Mouse (Mus musculus): ENCODE results near the gene Kcne3. TPM values are rescaled to one million over a fixed set of nuclear protein-coding genes. Genes with fewer than 3 reads are reported as not detected.

Kcne3 gene
- polyA plus RNA-seq, 2 experiments from 2014 or later: not detected

DNA sequence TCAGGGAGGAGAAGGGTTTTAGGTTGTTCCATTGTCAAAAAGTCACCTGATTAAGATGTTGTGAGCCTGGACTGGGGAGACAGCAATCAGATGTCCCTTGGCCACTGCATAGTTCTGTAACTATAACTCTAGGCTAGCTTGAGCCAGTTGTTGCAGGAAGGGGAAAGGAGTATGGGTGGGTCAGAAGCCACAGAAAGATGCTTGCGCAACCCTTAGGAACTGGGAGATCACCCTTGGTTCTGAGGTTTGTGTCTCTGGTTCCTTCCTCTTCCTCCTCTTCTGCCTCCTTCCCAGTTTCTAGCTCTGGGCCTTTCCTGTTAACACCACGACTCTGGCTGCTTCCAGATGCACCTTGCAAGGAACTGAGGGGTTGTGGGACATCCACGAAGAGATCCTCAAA is 6.1 kb downstream of the Kcne3 start:
- ATAC-seq: no peak

DNA sequence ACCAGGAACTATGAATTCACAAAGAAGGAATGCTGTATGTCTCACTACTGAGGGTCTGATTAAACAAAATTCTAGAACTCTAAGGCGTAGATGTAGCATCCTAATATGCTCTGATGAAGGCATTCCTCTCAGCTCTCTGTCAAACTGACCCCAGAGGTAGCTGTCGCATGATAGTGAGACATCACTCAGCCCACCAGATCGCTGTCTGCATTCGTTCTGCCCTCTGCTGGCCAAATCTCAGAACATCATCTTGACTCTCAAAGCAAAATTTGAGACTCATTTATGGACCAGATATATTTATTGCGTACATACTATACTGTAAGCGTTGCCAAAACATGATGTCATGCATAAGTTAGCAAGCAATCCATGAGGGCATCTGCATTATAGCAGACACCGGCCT is 11.3 kb downstream of the Kcne3 start:
- ATAC-seq: no peak

DNA sequence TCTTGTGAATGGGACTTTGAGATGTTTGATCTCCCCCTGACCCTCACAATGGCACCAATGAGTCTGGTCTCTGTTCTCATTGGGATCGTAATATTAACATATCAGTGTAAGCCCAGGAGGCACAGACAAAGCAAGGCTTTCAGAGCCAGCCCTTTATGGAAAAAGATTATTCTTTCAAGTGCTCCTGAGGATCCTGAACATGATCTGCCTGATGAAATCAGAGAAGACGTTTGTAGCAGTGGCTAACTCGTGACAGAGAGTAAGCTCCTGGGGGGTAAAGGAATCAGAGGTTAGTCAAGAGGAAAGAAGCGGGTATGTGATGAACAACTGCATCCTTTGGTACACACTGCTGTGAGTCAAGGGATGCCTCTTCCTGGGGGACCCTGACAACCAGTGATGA is 13.9 kb downstream of the Kcne3 start:
- ATAC-seq: no peak

DNA sequence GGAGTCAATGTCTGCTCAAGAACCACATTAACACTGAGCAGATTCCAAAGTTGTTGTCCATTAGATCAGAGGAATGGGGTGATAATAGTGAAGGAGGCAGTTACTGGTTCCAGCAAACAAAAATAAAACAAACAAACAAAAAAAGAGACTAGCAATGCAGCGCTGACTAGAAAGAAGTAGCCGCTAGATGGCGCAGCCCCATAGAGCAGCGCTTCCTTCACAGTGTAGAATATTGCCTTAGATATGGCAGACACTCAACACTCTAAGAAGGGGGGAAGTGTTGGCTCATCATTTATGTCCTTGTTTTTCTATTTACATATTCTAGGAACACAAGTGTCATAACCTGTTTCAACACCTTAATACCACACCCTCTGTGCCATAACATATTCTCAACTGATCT is 14.5 kb downstream of the Kcne3 start:
- no peak for ATAC-seq

DNA sequence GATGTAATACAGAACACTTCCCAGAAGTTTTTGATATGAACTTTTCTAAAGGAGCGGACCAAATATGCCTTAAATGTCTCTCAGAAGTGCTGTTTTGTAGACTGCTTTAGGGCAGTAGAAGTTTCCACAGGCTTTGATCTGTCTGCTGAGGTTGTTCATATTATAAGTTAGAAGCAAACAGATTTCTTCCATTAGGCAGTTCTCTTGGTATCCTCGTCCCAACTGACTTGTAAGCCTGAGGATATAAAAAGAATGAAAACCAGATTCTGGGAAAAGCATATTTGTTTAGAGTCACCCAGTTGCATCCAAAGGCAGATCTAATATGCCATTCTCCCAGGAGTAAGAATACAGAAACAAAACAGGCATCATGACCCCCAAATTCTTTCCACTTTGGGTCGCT is 24.9 kb downstream of the Kcne3 start:
- ATAC-seq: no peak

DNA sequence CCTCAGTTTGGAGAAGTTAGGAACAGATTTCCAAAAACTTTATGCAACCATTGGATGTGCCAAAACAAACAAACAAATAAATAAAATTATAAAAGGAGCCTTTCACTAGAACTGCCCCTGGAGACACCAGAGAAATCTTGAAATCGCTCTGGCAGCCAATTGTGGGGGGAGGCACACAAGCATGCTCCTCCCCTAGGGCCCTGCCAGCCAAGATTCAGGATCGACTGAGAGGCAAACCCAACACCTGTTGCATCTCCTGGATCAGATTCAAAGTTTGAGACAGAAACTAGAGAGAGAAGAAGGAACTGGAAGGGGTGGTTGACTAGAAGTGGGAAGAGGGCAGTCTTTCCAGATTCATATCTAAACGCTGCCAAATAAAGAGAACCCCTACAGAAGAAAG is 27.3 kb downstream of the Kcne3 start:
- ATAC-seq: no peak

DNA sequence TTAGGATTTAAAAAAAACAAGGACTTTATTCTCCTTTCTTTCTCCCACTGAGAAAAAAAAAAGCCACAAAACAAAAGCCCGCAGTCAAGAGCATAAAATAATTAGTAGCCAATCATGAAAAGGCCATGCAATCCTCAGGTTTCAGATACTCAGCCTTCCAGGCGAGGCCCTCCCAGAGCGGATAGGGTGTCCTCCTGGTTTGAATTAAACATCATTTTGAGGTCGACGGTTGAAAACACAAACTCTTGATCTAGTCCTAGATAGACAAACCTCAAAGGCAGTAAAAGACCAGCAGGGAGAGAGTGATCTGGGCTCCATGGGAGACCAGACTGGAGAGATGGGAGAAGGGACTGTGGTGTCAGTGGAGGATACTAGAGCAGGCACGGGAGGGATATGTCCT is 28.6 kb downstream of the Kcne3 start:
- ATAC-seq: no peak

DNA sequence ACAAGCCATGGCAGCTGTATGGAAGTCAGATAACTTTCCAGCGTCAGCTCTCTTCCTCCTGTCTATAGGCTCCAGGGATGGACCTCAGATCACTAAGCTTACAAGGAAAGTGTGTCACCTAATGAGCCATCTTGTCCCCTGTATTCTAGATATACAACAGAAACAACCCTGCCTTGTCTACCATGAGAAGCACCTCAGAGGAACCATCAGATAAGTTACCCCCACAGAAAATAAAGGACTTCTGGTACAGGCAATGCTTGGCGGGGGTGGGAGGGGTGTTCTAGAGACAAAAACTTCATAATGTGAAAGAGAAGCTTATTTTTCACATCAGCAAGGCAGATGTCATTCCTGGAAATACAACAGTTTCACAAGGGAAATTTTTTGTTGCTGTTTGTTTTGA is 29.8 kb downstream of the Kcne3 start:
- no peak for ATAC-seq

DNA sequence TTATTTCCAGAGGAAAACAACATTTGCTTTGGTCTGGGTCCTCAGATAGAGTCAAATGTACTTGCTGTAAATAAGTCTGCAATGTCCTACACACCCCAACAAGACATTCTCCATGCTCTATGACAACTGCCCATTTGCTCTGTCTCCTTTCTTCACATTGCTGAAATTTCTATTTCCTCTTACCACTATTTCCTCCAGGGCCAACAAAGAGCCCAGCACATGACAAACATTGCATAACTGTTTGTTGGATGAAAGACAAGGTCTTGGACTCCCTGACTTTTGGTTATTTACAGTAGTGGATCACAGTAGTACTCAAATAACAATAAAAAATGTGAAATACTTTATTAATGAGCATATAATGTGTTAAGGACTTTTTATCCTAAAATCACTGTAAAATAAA is 31.6 kb downstream of the Kcne3 start:
- ATAC-seq: no peak

DNA sequence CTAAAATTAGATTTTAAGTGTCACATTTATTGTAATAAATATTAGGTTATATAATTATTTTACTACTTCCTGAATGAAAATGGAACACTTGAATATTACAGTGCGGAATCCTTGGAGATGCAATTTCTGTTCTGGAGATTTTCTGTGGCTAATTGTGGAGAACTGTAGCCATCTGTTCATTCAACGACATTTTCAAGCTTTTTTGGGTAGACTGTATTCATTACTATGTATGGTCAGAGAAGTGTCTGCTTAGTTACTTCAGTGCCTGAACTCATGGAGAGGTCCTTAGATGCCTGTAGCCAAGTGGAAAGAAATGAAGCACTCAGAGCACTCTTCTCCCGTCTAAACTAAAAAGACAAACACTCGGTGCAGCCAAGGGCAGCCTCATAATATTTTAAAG is 38.0 kb downstream of the Kcne3 start:
- no peak for ATAC-seq

DNA sequence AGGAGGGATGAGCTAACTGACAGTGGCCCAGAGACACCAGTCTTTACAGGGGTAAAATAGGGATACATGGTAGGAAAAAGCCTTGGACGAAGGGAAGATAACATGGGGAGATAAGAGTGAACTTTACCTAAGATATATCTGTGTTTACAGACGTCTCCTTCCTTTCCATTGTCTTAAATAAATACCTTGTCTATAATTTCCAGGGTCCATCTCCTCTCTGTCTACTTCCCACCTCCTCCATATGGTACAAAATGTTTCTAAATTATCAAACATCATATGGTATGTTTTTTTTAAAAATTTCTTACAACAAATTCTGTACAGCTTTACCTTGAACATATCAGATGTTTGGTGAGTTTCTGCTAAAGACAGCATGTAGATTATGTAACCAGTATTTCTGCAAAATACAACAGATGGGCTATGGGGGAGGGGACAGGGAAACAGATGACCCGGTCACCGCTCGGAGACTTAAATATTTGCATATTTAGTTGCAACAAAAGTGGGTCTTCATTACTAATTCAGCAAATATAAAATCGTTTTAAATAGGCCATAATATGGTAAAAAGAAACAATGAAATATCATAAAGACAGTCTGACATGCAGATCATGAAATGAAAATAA is 38.9 kb downstream of the Kcne3 start:
- no peak for ATAC-seq

DNA sequence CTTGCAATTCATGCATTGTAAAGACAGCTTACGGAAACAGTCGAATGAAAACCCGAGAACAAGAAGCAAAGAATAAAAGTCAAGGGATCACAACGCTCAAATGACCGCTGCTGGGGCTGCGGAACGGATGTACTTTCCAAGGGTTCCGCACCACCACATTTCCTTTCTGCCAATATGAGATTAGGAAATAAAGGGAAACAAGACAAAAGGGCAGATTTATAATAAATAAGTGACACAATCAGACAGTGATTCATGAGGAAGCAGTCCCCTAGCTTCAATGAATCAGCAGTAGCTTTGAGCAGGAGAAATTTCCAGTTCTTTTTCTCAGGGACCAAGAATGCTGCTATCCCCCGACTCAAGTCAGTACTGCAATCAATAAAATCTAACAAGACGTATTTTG is 39.7 kb downstream of the Kcne3 start:
- ATAC-seq: no peak

DNA sequence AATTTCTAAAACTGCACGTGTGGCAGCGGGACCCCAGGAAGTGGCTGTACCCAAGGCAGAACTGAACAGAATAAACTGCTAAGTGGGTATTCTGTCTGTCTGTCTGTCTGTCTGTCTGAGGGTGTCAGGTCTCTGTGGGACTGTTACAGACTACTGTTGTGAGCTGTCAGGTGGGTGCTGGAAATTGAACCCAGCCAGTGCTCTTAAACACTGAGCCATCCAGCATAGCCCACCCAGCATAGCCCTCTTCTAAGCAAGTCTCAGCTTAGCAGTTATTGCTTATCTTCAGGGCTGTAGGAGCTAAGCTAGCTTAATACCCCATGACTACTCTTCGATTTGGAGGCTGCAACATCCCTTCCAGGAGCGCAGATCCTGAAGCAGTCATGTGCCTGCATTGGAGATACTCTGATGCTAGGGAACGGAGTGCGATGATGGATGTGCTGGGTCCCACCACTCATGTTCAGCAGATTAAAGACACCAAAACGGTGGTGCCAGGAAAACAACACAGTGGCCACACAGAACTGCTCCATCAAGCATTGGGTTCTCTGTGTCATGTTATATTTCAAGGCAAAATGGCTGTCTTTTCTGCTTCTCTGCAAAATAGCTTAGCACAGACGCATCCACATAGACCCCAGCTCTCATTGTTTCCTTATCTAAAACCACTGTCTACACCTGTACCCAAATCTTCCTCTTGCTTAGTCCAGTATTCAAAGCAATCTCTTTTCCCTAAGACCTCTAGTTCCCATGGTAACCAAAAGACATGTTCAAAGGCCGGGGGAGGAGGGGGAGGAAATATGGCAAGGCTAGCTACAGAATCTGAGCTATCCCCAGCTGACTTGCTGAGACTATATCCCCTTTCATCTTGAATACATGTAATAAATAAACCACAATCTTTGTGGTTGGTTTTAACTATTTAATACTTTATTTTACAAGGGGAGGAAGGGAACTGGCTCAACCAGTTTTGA is 40.6 kb downstream of the Kcne3 start:
- ATAC-seq: no peak

DNA sequence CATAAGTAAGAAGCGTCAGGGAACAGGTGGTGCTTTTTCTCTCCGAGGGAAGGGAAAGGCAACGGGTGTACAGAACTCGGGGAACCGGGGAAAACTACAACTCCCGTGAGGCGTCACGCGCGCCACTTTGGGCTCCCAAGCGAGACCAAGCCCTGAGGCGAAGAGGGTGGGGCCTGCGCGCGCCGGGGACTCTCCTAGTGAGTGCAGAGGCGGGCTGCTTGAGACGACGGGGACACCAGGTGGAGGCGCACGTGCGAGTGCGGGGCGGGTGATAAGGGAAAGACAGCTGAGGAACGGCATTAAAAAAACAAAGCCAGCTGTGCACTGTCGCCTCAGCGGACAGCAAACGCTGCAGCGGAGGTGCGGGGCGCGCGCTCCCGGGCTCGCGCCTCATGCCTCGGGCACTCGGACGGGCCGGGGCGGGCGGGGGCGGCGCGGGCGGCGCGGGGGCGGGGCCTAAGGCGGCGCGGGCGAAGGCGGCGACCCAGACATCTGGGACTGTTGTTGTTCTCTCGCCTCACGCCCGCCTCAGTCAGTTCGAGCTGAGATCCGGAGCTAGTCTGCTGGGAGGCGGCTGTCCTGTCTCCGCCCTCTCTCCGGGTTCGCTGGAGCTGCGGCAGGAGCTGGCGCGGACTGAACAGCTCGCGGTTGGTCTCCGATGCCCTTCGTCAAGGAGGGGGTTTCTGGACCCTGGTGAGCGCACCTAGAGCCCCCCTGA is 51.0 kb downstream of the Kcne3 start, which contains the start of gene Pgm2l1:
Gene Pgm2l1, plus strand, starts transcription at position 237 of the 718 bp plus-strand sequence.
- peak; percentile 94 for ATAC-seq

DNA sequence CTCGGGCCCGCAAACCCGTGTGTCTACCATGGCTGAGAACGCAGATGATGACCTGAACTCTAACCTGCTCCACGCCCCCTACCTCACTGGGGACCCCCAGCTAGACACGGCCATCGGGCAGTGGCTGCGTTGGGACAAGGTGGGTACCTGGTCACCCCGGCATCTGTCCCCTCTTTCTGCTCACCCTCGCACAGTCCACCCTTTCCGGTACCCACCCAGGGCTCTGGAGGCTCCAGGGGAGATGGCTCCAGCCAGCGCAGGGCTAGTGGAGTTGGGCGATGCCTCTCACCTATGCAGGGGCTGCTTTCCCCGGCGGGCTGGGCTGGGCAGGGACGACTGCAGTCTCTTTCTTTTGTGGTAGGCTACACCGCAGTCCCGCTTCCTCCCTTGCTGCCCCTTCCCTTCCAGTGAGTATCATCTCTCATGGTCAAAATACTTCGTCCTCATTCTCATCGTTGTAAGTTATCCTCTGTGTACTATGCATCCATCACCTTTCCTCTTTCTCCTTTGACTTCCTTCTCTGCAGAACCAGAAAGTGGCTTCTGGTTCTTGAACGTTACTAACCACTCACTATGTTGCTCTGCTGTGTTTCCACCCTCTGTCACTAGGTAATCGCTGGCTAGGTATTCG is 51.7 kb downstream of the Kcne3 start:
- peak; percentile 24 for ATAC-seq

DNA sequence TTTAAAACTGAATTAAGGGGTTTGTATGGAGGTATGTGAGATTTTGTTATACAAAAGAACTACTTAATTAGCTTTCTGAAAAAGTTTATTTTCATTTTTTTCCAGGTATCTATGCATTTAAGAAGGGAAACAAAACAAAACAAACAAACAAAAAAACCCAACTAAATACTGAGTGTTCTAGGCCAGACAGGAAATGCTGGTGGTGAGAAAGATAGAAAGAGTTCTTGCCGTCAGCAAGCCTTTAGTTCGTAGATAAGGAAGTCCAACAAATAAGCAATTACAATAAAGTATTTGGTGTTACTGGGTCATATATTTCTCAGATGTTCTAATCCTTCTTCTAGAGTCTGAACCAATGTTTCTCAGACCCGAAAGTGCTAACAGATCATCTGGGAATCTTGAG is 52.7 kb downstream of the Kcne3 start:
- ATAC-seq: no peak

DNA sequence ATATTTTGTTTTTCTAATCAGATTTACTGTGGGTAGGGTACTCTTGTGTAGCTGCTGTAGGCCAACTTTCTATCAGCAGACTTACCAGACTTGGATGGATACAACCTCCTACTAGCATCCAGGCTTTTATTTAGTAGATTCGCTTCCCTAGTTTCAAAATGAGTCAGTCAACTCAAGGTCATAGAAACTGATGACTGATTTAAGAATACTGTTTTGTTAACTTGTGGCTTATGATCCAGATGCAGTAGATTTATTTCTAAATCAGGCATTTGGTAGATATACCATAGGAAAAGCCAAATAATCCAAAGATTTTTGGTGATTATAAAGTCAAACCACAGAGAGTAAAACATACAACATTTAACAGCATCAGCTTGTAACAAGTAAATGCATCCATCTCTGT is 54.3 kb downstream of the Kcne3 start:
- ATAC-seq: no peak

DNA sequence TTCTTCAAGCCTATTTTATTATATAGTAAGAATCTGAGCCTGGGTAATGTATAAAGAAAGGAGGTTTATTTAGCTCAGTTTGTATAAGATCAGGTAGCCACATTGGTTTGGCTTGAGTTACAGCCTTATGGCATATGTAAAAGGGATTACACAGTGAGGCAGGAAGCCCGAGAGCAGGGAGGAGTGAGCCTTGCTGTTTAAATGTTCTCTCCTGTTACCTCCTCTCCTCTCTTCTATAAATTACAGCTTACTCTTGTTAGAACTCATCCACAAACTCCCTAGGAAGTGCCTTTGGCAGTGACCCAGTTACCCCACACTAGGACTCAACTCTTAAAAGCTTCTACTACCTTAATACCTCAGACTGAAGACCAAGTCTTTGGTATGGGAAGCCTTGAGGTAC is 55.4 kb downstream of the Kcne3 start:
- ATAC-seq: no peak

DNA sequence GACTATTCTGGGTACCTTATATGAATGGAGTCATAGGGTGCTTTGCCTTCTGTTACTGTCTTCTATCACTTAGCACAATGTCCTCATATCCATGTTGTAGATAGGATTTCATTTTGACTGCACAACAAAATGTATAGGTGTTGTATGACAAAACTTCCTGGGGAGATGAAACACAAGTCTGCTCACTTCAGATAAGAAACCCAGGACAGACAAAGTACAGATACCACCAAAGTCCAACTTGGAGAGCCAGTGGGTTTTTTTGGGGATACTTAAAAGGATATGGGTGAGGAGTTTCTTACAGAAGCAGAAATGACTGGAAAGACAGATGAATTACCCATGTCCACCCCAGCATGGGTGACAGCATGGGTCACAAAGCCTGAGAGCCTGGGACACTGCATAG is 57.4 kb downstream of the Kcne3 start:
- ATAC-seq: no peak
